Mouse (Mus musculus) forebrain, embryonic 16.5 days (tissue): ENCODE data around the gene Acox2. TPM values are rescaled to one million over a fixed set of nuclear protein-coding genes. Genes with fewer than 3 reads are reported as not detected.
A peak's percentile ranks its signal among the peaks of the same experiment; 100 is the strongest.

Experiments
- ATAC-seq: fragments of 200-750 bp; cut with Nextera tagmentation; 2 replicates; pipeline ENCODE4 v1.8.0; 2017; ENCODE audit warnings: mild to moderate bottlenecking, moderate library complexity
- H3K27ac ChIP-seq: fragments of 300-500 bp; sonication (generic); 2 replicates; pipeline ENCODE4 v1.5.1; 2014; ENCODE audit warnings: low read length, control low read depth
- H3K27me3 ChIP-seq: fragments of 300-500 bp; sonication (generic); replicated peaks from 2 replicates; pipeline ENCODE4 v1.6.1; 2014; ENCODE audit warnings: low read length; ENCODE audit not compliant: control insufficient read depth, insufficient read depth
- H3K36me3 ChIP-seq: fragments of 300-500 bp; sonication (generic); 2 replicates; pipeline ENCODE4 v1.6.1; 2014; ENCODE audit not compliant: control insufficient read depth, insufficient read depth
- H3K4me1 ChIP-seq: fragments of 300-500 bp; sonication (generic); replicated peaks from 2 replicates; pipeline ENCODE4 v1.6.1; 2014; ENCODE audit warnings: low read length; ENCODE audit not compliant: control insufficient read depth, insufficient read depth
- H3K4me2 ChIP-seq: fragments of 300-500 bp; sonication (generic); 2 replicates; pipeline ENCODE4 v1.6.1; 2014; ENCODE audit warnings: mild to moderate bottlenecking, low read length, control low read depth
- H3K4me3 ChIP-seq: fragments of 300-500 bp; sonication (generic); replicated peaks from 2 replicates; pipeline ENCODE4 v1.5.1; 2014; ENCODE audit warnings: mild to moderate bottlenecking, low read length, control low read depth
- H3K9ac ChIP-seq: fragments of 300-500 bp; sonication (generic); replicated peaks from 2 replicates; pipeline ENCODE4 v1.6.1; 2014; ENCODE audit warnings: low read depth, low read length, control low read depth
- H3K9me3 ChIP-seq: fragments of 300-500 bp; sonication (generic); 2 replicates; pipeline ENCODE4 v1.6.1; 2016; ENCODE audit warnings: low read length; ENCODE audit not compliant: control insufficient read depth
- WGBS: fragments of 180-500 bp; shearing (Covaris S2); extraction: QIAGEN DNeasy Blood & Tissue Kit; methylation state at CpG from one replicate; pipeline ENCODE4 v1.1.7; 2014; 5-methylcytosine and 5-hydroxymethylcytosine counted together
- polyA plus RNA-seq: library from polyadenylated mRNA; unstranded; fragments of >200 nt; fragmentation: Nextera tagmentation; extraction: Ambion mirVana; gene quantifications from 2 replicates; pipeline ENCODE4 v1.2.1, GENCODE M21; 2015

The Acox2 gene
- polyA plus RNA-seq, 1 experiment from 2014 or later, result 0.44 TPM

GRCm38 (mm10) chr14:8255076-8255729 lies 4.0 kb downstream of the Acox2 start:
- Histone ChIP-seq H3K4me2 (no peak overlapping the region), H3K36me3 (no peaks in the 10 kb centered on the region), H3K4me3 (no peak overlapping the region), H3K27me3 (no peaks in the 10 kb centered on the region), H3K27ac (no peak overlapping the region), H3K9ac (no peak overlapping the region), H3K9me3 (no peaks in the 10 kb centered on the region), H3K4me1 (no peaks in the 10 kb centered on the region)
- peak; percentile 77 for ATAC-seq
- WGBS, result 75% methylated on average over 7 of the region's 7 CpGs

GRCm38 (mm10) chr14:8251330-8251885 lies 7.7 kb downstream of the Acox2 start:
- Histone ChIP-seq H3K9ac (no peak overlapping the region), H3K27me3 (no peaks in the 10 kb centered on the region), H3K27ac (no peak overlapping the region), H3K4me3 (no peak overlapping the region), H3K36me3 (no peaks in the 10 kb centered on the region), H3K9me3 (no peaks in the 10 kb centered on the region), H3K4me1 (no peaks in the 10 kb centered on the region), H3K4me2 (no peak overlapping the region)
- ATAC-seq, result no peak
- WGBS, result 87% methylated on average over 8 of the region's 8 CpGs

GRCm38 (mm10) chr14:8250141-8250871 lies 8.8 kb downstream of the Acox2 start:
- WGBS, result 94% methylated on average over 9 of the region's 9 CpGs
- H3K9ac ChIP-seq, result no peak overlapping the region
- no peak overlapping the region for H3K27ac ChIP-seq
- H3K36me3 ChIP-seq, result no peaks in the 10 kb centered on the region
- no peak overlapping the region for H3K4me3 ChIP-seq
- H3K4me1 ChIP-seq, result no peaks in the 10 kb centered on the region
- no peaks in the 10 kb centered on the region for H3K9me3 ChIP-seq
- H3K27me3 ChIP-seq, result no peaks in the 10 kb centered on the region
- no peak for ATAC-seq
- H3K4me2 ChIP-seq, result no peak overlapping the region

- H3K4me1 ChIP-seq, result no peaks in the 10 kb centered on the region
- H3K27me3 ChIP-seq, result no peaks in the 10 kb centered on the region
- no peak overlapping the region for H3K27ac ChIP-seq
- no peak overlapping the region for H3K4me3 ChIP-seq
- H3K9me3 ChIP-seq, result no peaks in the 10 kb centered on the region
- WGBS, result 83% methylated on average over 1 of the region's 1 CpGs
- H3K9ac ChIP-seq, result no peak overlapping the region
- H3K4me2 ChIP-seq, result no peak overlapping the region
- no peaks in the 10 kb centered on the region for H3K36me3 ChIP-seq
- ATAC-seq, result no peak
Observed at GRCm38 (mm10) chr14:8249206-8249605, 9.9 kb downstream of the Acox2 start.

GRCm38 (mm10) chr14:8246878-8247277 lies 12.3 kb downstream of the Acox2 start:
- Histone ChIP-seq H3K9ac (no peak overlapping the region), H3K4me2 (no peak overlapping the region), H3K27me3 (no peaks in the 10 kb centered on the region), H3K9me3 (no peaks in the 10 kb centered on the region), H3K4me1 (no peaks in the 10 kb centered on the region), H3K27ac (no peak overlapping the region), H3K36me3 (no peaks in the 10 kb centered on the region), H3K4me3 (no peak overlapping the region)
- 83% methylated on average over 8 of the region's 8 CpGs for whole genome bisulfite sequencing
- no peak for ATAC-seq

- H3K9ac ChIP-seq, result no peak overlapping the region
- WGBS, result 79% methylated on average over 5 of the region's 5 CpGs
- no peaks in the 10 kb centered on the region for H3K4me1 ChIP-seq
- H3K9me3 ChIP-seq, result no peaks in the 10 kb centered on the region
- no peaks in the 10 kb centered on the region for H3K27me3 ChIP-seq
- no peak overlapping the region for H3K4me2 ChIP-seq
- H3K27ac ChIP-seq, result no peak overlapping the region
- ATAC-seq, result no peak
- H3K4me3 ChIP-seq, result no peak overlapping the region
- no peaks in the 10 kb centered on the region for H3K36me3 ChIP-seq
Observed at GRCm38 (mm10) chr14:8244211-8244611, 14.9 kb downstream of the Acox2 start.

GRCm38 (mm10) chr14:8243136-8243888 lies 15.8 kb downstream of the Acox2 start:
- H3K9ac ChIP-seq, result no peak overlapping the region
- H3K9me3 ChIP-seq, result no peaks in the 10 kb centered on the region
- H3K4me3 ChIP-seq, result no peak overlapping the region
- no peak overlapping the region for H3K27ac ChIP-seq
- H3K4me2 ChIP-seq, result no peak overlapping the region
- WGBS, result 65% methylated on average over 8 of the region's 8 CpGs
- no peaks in the 10 kb centered on the region for H3K36me3 ChIP-seq
- no peaks in the 10 kb centered on the region for H3K4me1 ChIP-seq
- ATAC-seq, result no peak
- H3K27me3 ChIP-seq, result no peaks in the 10 kb centered on the region

GRCm38 (mm10) chr14:8242388-8242920 lies 16.7 kb downstream of the Acox2 start:
- 54% methylated on average over 5 of the region's 5 CpGs for WGBS
- ATAC-seq, result peak; percentile 71
- no peak overlapping the region for H3K4me2 ChIP-seq
- H3K36me3 ChIP-seq, result no peaks in the 10 kb centered on the region
- no peaks in the 10 kb centered on the region for H3K27me3 ChIP-seq
- no peak overlapping the region for H3K9ac ChIP-seq
- no peak overlapping the region for H3K4me3 ChIP-seq
- H3K9me3 ChIP-seq, result no peaks in the 10 kb centered on the region
- H3K27ac ChIP-seq, result no peak overlapping the region
- no peaks in the 10 kb centered on the region for H3K4me1 ChIP-seq

GRCm38 (mm10) chr14:8241816-8242215 lies 17.3 kb downstream of the Acox2 start:
- Histone ChIP-seq H3K27ac (no peak overlapping the region), H3K9ac (no peak overlapping the region), H3K4me1 (no peaks in the 10 kb centered on the region), H3K4me2 (no peak overlapping the region), H3K27me3 (no peaks in the 10 kb centered on the region), H3K4me3 (no peak overlapping the region), H3K36me3 (no peaks in the 10 kb centered on the region), H3K9me3 (no peaks in the 10 kb centered on the region)
- ATAC-seq, result no peak
